ENCODE assay signal across 10 mouse cellular contexts in the genomic region with DNA sequence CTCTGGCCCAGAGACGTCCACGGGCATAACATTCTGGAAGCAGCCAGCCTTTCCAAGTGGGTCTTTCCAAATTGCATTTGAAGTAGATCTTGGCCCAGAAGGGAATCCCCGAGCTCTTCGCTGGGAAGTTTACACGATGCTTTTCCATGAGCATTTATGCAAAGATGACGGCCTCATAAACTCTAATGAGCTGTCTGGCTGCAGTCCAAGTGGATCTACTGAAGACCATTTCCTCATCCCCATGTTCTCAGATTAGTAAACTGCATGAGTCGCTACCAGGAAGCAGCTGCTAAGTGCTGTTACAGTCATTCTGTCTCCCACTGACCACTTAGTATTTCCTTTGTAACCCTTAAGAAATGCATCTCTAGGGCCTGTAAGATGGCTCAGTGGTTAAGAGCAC. TPM values are rescaled to one million over a fixed set of nuclear protein-coding genes. Genes with fewer than 3 reads are reported as not detected.
A peak's percentile ranks its signal among the peaks of the same experiment; 100 is the strongest.
DNase-seq lines count a peak whose midpoint lies in the region; ATAC-seq lines count a peak whose summit lies in the region.
"Had no signal": no experiment of that assay in that cellular context is flagged by ENCODE, and none has a peak within 500 bp of the region (broad histone marks: within the 10 kb centered on the region; RNA-seq: fewer than 3 reads in every experiment).

No protein-coding gene starts in this region.

- DNase-seq in urinary bladder, postnatal 25 days (ENCODE audit: low spot score), result peak; percentile 40
- DNase-seq in urinary bladder, adult 2 months (ENCODE audit: low spot score), result no peak
- DNase-seq in large intestine, adult 2 months (ENCODE audit: low read depth, low spot score), result peak; percentile 78
- no peak for DNase-seq in layer of hippocampus, postnatal 25 days (ENCODE audit: extremely low spot score in 1 of 2, low spot score in 1 of 2)
- no peak for DNase-seq in layer of hippocampus, adult 9-10 months (ENCODE audit: low spot score)

- no peaks in the 10 kb centered on the region for H3K9me3 ChIP-seq in heart, embryonic 12.5 days (replicated peaks)
- H3K9me3 ChIP-seq in heart, embryonic 11.5 days (replicated peaks; ENCODE audit: control insufficient read depth, low read length), result no peaks in the 10 kb centered on the region
- H3K9me3 ChIP-seq: midbrain, embryonic 15.5 days had no signal

- no peak for ATAC-seq in heart, embryonic 12.5 days (ENCODE audit: insufficient number of reproducible peaks, low FRiP score)
- no peak for ATAC-seq in heart, embryonic 11.5 days (replicated peaks; ENCODE audit: insufficient number of reproducible peaks, low FRiP score, low TSS enrichment)
- ATAC-seq in monocyte, adult 5-6 weeks (replicated peaks; ENCODE audit: insufficient number of reproducible peaks, low FRiP score, low TSS enrichment, poor library complexity, severe bottlenecking), result no peak
- ATAC-seq: midbrain, embryonic 15.5 days had no signal

- H3K36me3 ChIP-seq in heart, embryonic 12.5 days, result no peaks in the 10 kb centered on the region
- no peaks in the 10 kb centered on the region for H3K36me3 ChIP-seq in heart, embryonic 11.5 days (ENCODE audit: control insufficient read depth, insufficient read depth, low read length)
- H3K36me3 ChIP-seq: G1E; midbrain, embryonic 15.5 days had no signal

- H3K4me2 ChIP-seq in heart, embryonic 12.5 days, result no peak overlapping the region
- no peak overlapping the region for H3K4me2 ChIP-seq in heart, embryonic 11.5 days
- H3K4me2 ChIP-seq: midbrain, embryonic 15.5 days had no signal

- H3K4me3 ChIP-seq in heart, embryonic 12.5 days, result no peak overlapping the region
- no peak overlapping the region for H3K4me3 ChIP-seq in heart, embryonic 11.5 days (ENCODE audit: low read depth, low read length)
- H3K4me3 ChIP-seq: midbrain, embryonic 15.5 days had no signal

- peaks cover 58% of the 10 kb centered on the region for H3K4me1 ChIP-seq in heart, embryonic 12.5 days (replicated peaks)
- peaks cover 32% of the 10 kb centered on the region for H3K4me1 ChIP-seq in heart, embryonic 11.5 days (ENCODE audit: control insufficient read depth, insufficient read depth, low read length)

- no peak overlapping the region for H3K9ac ChIP-seq in heart, embryonic 12.5 days
- no peak overlapping the region for H3K9ac ChIP-seq in heart, embryonic 11.5 days (ENCODE audit: low read depth, low read length)
- H3K9ac ChIP-seq: midbrain, embryonic 15.5 days had no signal

- H3K27me3 ChIP-seq in heart, embryonic 12.5 days (replicated peaks), result 0 out of 2 replicates have a peak, but pooled peaks cover 3% of the 10 kb centered on the region
- no peaks in the 10 kb centered on the region for H3K27me3 ChIP-seq in heart, embryonic 11.5 days (ENCODE audit: control insufficient read depth, insufficient read depth, low read length)
- H3K27me3 ChIP-seq: midbrain, embryonic 15.5 days had no signal

- H3K27ac ChIP-seq in heart, embryonic 12.5 days (ENCODE audit: poor library complexity, severe bottlenecking), result peak overlapping the region; percentile 58; the same call in 1 of the 2 replicates
- H3K27ac ChIP-seq in heart, embryonic 11.5 days (ENCODE audit: low read depth, low read length), result no peak overlapping the region
- H3K27ac ChIP-seq: midbrain, embryonic 15.5 days had no signal

- 54% methylated on average over 7 of the region's 7 CpGs for WGBS in heart, embryonic 12.5 days
- WGBS in heart, embryonic 11.5 days (ENCODE audit: insufficient replicate concordance), result 54% methylated on average over 7 of the region's 7 CpGs
- 5% methylated on average over 7 of the region's 7 CpGs for WGBS in large intestine, adult 2 months

RNA-seq across cellular contexts. Expression of gene Rab4a, which starts 42.4 kb away (rescaled TPM):
- polyA plus RNA-seq in heart, embryonic 12.5 days (2016; fragmentation: Nextera tagmentation; extraction: Ambion mirVana), result 42.3 and 47.2 TPM in 2 replicates
- polyA plus RNA-seq in heart, embryonic 11.5 days (2014; fragmentation: Nextera tagmentation; extraction: Ambion mirVana), result 55.0 and 58.7 TPM in 2 replicates
- polyA plus RNA-seq in urinary bladder, adult 2 months (2012; rRNA removed), result 37.0 and 41.4 TPM in 2 replicates
- 67.2 and 71.0 TPM in 2 replicates for polyA plus RNA-seq in large intestine, adult 2 months (2012; rRNA removed)
- total RNA-seq in monocyte, adult 5-6 weeks (2017), result 0.68 to 0.86 TPM (median 0.75 TPM) in 3 replicates
- 10 to 100 TPM; 42.9 to 44.9 TPM for total RNA-seq in layer of hippocampus, postnatal 25 days (2021)

Comparison
In these comparisons a context has a peak if more than half of its experiments do, and no peak if none do; other contexts are left out.
1. DNase-seq: peak in urinary bladder, postnatal 25 days (single experiment) and large intestine, adult 2 months (single experiment); none in urinary bladder, adult 2 months (single experiment), layer of hippocampus, postnatal 25 days (0 of 2) and layer of hippocampus, adult 9-10 months (single experiment).